Comparison of ENCODE assay signal across 29 mouse cellular contexts in the genomic region with DNA sequence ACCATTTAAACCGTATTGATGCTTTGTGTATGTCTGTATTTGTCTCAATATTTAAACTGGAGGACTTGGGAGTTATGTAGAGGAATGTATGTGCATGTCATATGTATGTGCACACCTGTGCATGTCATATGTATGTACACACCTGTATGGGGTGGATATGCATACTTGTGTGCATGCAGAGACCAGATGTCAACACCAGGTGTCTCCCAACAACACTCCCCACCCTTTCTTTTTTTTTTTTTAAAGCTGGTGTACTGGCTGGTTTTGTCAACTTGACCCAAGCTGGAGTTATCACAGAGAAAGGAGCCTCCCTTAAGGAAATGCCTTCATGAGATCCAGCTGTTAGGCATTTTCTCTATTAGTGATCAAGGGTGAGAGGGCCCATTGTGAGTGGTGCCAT. TPM values are rescaled to one million over a fixed set of nuclear protein-coding genes. Genes with fewer than 3 reads are reported as not detected.
"Had no signal": no experiment of that assay in that cellular context is flagged by ENCODE, and none has a peak within 500 bp of the region (broad histone marks: within the 10 kb centered on the region; RNA-seq: fewer than 3 reads in every experiment).

No protein-coding gene starts in this region.

- H3K4me2 ChIP-seq: limb, embryonic 12.5 days; limb, embryonic 15.5 days; liver, embryonic 12.5 days; liver, embryonic 15.5 days; midbrain, embryonic 12.5 days; midbrain, embryonic 15.5 days; neural tube, embryonic 12.5 days; neural tube, embryonic 15.5 days; stomach, embryonic 15.5 days had no signal

- DNase-seq: kidney, adult 9 months; kidney, postnatal 25 days; layer of hippocampus, adult 9-11 months; left cerebral cortex, postnatal 4 days; lung, adult 2 months; lung, postnatal 14 days; right cerebral cortex, adult 18-20 months; right cerebral cortex, postnatal 14 days; spleen, adult 18-20 months; thymus, adult 18-20 months; thymus, postnatal 36 days had no signal

- H3K27ac ChIP-seq: layer of hippocampus, adult 2 months; limb, embryonic 12.5 days; limb, embryonic 15.5 days; liver, embryonic 12.5 days; liver, embryonic 15.5 days; macrophage; midbrain, embryonic 12.5 days; midbrain, embryonic 15.5 days; neural tube, embryonic 12.5 days; neural tube, embryonic 15.5 days; stomach, embryonic 15.5 days had no signal

- H3K9me3 ChIP-seq: limb, embryonic 12.5 days; limb, embryonic 15.5 days; liver, embryonic 12.5 days; liver, embryonic 15.5 days; midbrain, embryonic 12.5 days; midbrain, embryonic 15.5 days; neural tube, embryonic 12.5 days; neural tube, embryonic 15.5 days; stomach, embryonic 15.5 days had no signal

- H3K27me3 ChIP-seq: limb, embryonic 12.5 days; liver, embryonic 12.5 days; liver, embryonic 15.5 days; midbrain, embryonic 12.5 days; midbrain, embryonic 15.5 days; neural tube, embryonic 12.5 days; neural tube, embryonic 15.5 days; stomach, embryonic 15.5 days had no signal

- H3K4me3 ChIP-seq: layer of hippocampus, adult 2 months; limb, embryonic 12.5 days; limb, embryonic 15.5 days; liver, embryonic 12.5 days; liver, embryonic 15.5 days; midbrain, embryonic 12.5 days; midbrain, embryonic 15.5 days; neural tube, embryonic 12.5 days; neural tube, embryonic 15.5 days; stomach, embryonic 15.5 days had no signal

- ATAC-seq: liver, embryonic 12.5 days; midbrain, embryonic 15.5 days had no signal

- H3K36me3 ChIP-seq: limb, embryonic 12.5 days; limb, embryonic 15.5 days; liver, embryonic 12.5 days; liver, embryonic 15.5 days; midbrain, embryonic 12.5 days; midbrain, embryonic 15.5 days; neural tube, embryonic 12.5 days; neural tube, embryonic 15.5 days; stomach, embryonic 15.5 days had no signal

- H3K9ac ChIP-seq: limb, embryonic 12.5 days; limb, embryonic 15.5 days; liver, embryonic 12.5 days; liver, embryonic 15.5 days; midbrain, embryonic 12.5 days; midbrain, embryonic 15.5 days; neural tube, embryonic 12.5 days; neural tube, embryonic 15.5 days; stomach, embryonic 15.5 days had no signal

- H3K4me1 ChIP-seq: limb, embryonic 12.5 days; limb, embryonic 15.5 days; liver, embryonic 12.5 days; liver, embryonic 15.5 days; midbrain, embryonic 15.5 days; neural tube, embryonic 12.5 days; neural tube, embryonic 15.5 days; stomach, embryonic 15.5 days had no signal

RNA-seq across cellular contexts. Expression of a gene that starts 13.8 kb away (rescaled TPM):
- total RNA-seq: layer of hippocampus, adult 2 months; left cerebral cortex, adult 8-10 months; left cerebral cortex, postnatal 14 days; left cerebral cortex, postnatal 4 days; megakaryocyte, adult 5-6 weeks had no signal
- polyA plus RNA-seq: kidney, embryonic 16.5 days; large intestine, adult 2 months; limb, embryonic 12.5 days; limb, embryonic 15.5 days; liver, embryonic 12.5 days; liver, embryonic 15.5 days; lung, adult 2 months; lung, embryonic 16.5 days; macrophage; midbrain, embryonic 12.5 days; midbrain, embryonic 15.5 days; neural tube, embryonic 12.5 days; neural tube, embryonic 15.5 days; testis, adult 2 months had no signal
